Mouse (Mus musculus) C2C12 (cell line): ENCODE measurements at regions not wholly inside any gene's neighbourhood (a gene's known extent, or its start where the extent isn't known, plus 50 kb on each side); places are given as distances from the start of the nearest gene placed in this dataset.

Experiments
- CEBPB ChIP-seq: IDR thresholded peaks from one replicate; pipeline ENCODE4 v1.6.1; 2011; ENCODE audit warnings: low read depth, mild to moderate bottlenecking, control low read depth, moderate library complexity
- CTCF ChIP-seq: IDR thresholded peaks from one replicate; pipeline ENCODE4 v1.5.1; 2011; ENCODE audit not compliant: control insufficient read depth, insufficient read depth, insufficient read length
- FOSL1 ChIP-seq: IDR thresholded peaks from one replicate; pipeline ENCODE4 v1.8.0; 2011; ENCODE audit warnings: mild to moderate bottlenecking, low read length; ENCODE audit not compliant: poor library complexity, insufficient read depth, severe bottlenecking
- MAX ChIP-seq: IDR thresholded peaks from one replicate; pipeline ENCODE4 v1.6.1; 2011; ENCODE audit warnings: mild to moderate bottlenecking, control low read depth
- MYOD1 ChIP-seq: IDR thresholded peaks from one replicate; pipeline ENCODE4 v1.6.1; 2011; ENCODE audit warnings: low read depth; ENCODE audit not compliant: control insufficient read depth, insufficient read length
- MYOG ChIP-seq: IDR thresholded peaks from one replicate; pipeline ENCODE4 v1.6.1; 2011; ENCODE audit not compliant: control insufficient read depth, insufficient read length; ENCODE audit errors: extremely low read depth
- USF1 ChIP-seq: IDR thresholded peaks from one replicate; pipeline ENCODE4 v1.6.1; 2011; ENCODE audit warnings: low read depth, mild to moderate bottlenecking, control low read depth, moderate library complexity

- TF ChIP-seq CTCF (no peak), USF1 (no peak), FOSL1 (no peak), CEBPB (no peak), MYOD1 (no peak), MAX (no peak), MYOG (no peak)
Measured at GRCm38 (mm10) chr9:92697971-92698370, 155.9 kb downstream of the Plod2 start.
